Mouse (Mus musculus): ENCODE results near the gene Ttc7.

The Ttc7 gene

GRCm38 (mm10) chr17:87334162-87334561 lies 51.5 kb downstream of the Ttc7 start:
- no peak for DNase-seq (ENCODE audit: low read depth in 1 of 2, low spot score in 2 of 2)

GRCm38 (mm10) chr17:87335152-87335551 lies 52.5 kb downstream of the Ttc7 start:
- DNase-seq (ENCODE audit: low read depth in 1 of 2, low spot score in 2 of 2) = no peak

- no peak for DNase-seq (ENCODE audit: low read depth in 1 of 2, low spot score in 2 of 2)
Measured at GRCm38 (mm10) chr17:87335727-87336126, 53.0 kb downstream of the Ttc7 start.

GRCm38 (mm10) chr17:87336910-87337309 lies 54.2 kb downstream of the Ttc7 start:
- no peak for DNase-seq (ENCODE audit: low read depth in 1 of 2, low spot score in 2 of 2)

- DNase-seq (ENCODE audit: low read depth in 1 of 2, low spot score in 2 of 2) = no peak
Measured at GRCm38 (mm10) chr17:87337683-87338082, 55.0 kb downstream of the Ttc7 start.

GRCm38 (mm10) chr17:87339122-87339521 lies 56.4 kb downstream of the Ttc7 start:
- no peak for DNase-seq (ENCODE audit: low read depth in 1 of 2, low spot score in 2 of 2)

- DNase-seq (ENCODE audit: low read depth in 1 of 2, low spot score in 2 of 2) = no peak
Measured at GRCm38 (mm10) chr17:87343060-87343703, 60.5 kb downstream of the Ttc7 start.

- DNase-seq (ENCODE audit: low read depth in 1 of 2, low spot score in 2 of 2) = no peak
Measured at GRCm38 (mm10) chr17:87344441-87345251, 62.0 kb downstream of the Ttc7 start.

GRCm38 (mm10) chr17:87345252-87345593 lies 62.5 kb downstream of the Ttc7 start:
- DNase-seq (ENCODE audit: low read depth in 1 of 2, low spot score in 2 of 2) = no peak

- DNase-seq (ENCODE audit: low read depth in 1 of 2, low spot score in 2 of 2) = no peak
Measured at GRCm38 (mm10) chr17:87348353-87348752, 65.7 kb downstream of the Ttc7 start.

- DNase-seq (ENCODE audit: low read depth in 1 of 2, low spot score in 2 of 2) = no peak
Measured at GRCm38 (mm10) chr17:87349069-87349468, 66.4 kb downstream of the Ttc7 start.

GRCm38 (mm10) chr17:87349575-87349974 lies 66.9 kb downstream of the Ttc7 start:
- DNase-seq (ENCODE audit: low read depth in 1 of 2, low spot score in 2 of 2) = no peak

GRCm38 (mm10) chr17:87350471-87351240 lies 68.0 kb downstream of the Ttc7 start:
- DNase-seq (ENCODE audit: low read depth in 1 of 2, low spot score in 2 of 2) = no peak

GRCm38 (mm10) chr17:87351241-87352105 lies 68.8 kb downstream of the Ttc7 start:
- DNase-seq (ENCODE audit: low read depth in 1 of 2, low spot score in 2 of 2) = no peak

- no peak for DNase-seq (ENCODE audit: low read depth in 1 of 2, low spot score in 2 of 2)
Measured at GRCm38 (mm10) chr17:87352106-87352897, 69.6 kb downstream of the Ttc7 start.

- DNase-seq (ENCODE audit: low read depth in 1 of 2, low spot score in 2 of 2) = no peak
Measured at GRCm38 (mm10) chr17:87352898-87353225, 70.2 kb downstream of the Ttc7 start.

GRCm38 (mm10) chr17:87353745-87354320 lies 71.1 kb downstream of the Ttc7 start:
- DNase-seq (ENCODE audit: low read depth in 1 of 2, low spot score in 2 of 2) = no peak

- no peak for DNase-seq (ENCODE audit: low read depth in 1 of 2, low spot score in 2 of 2)
Measured at GRCm38 (mm10) chr17:87355456-87355855, 72.8 kb downstream of the Ttc7 start.

GRCm38 (mm10) chr17:87356261-87356660 lies 73.6 kb downstream of the Ttc7 start:
- DNase-seq (ENCODE audit: low read depth in 1 of 2, low spot score in 2 of 2) = no peak

- no peak for DNase-seq (ENCODE audit: low read depth in 1 of 2, low spot score in 2 of 2)
Measured at GRCm38 (mm10) chr17:87357506-87357905, 74.8 kb downstream of the Ttc7 start.

All from monocyte, adult 2 months (primary cell).